1 mouse cellular context compared by ENCODE assay signal in the genomic region with DNA sequence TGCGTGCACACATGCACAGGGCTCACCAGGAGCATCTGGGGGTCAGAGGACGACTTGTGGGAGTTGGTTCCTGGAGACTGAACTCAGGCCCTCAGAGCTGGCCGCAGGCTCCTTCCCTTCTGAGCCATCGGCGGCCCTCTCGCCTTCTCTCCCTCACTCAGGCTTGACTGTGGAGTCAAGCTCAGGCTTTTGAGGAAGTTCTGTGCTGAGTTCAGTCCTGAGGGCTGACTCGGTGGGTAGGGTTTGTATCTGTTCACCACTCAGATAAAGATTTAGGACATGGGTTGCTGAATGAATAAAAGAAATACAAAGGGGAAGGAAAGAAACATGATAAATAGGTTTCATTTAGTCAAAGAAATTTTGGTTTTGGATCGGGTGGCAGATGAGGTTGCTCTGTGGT.
TF ChIP-seq lines count a peak whose summit lies in the region.

No protein-coding gene starts in this region.

TF ChIP-seq in MEL, 35 proteins besides CTCF, POLR2A, EP300 and RAD21:
- TF ChIP-seq GABPA (IDR thresholded peaks at IDR 0.05; ENCODE audit: low read depth, low read length) (no peak), NELFE (IDR thresholded peaks at IDR 0.05; ENCODE audit: low read depth, low read length) (0 out of 2 replicates have a peak, but pooled peaks have one; percentile 23), GATA1 (IDR thresholded peaks at IDR 0.05; ENCODE audit: low read depth, low read length) (peak; percentile 77), ZMIZ1 (IDR thresholded peaks at IDR 0.05; ENCODE audit: low read depth, low read length) (no peak), MAZ (IDR thresholded peaks at IDR 0.05; ENCODE audit: low read depth, low read length) (0 out of 2 replicates have a peak, but pooled peaks have one; percentile 71), BHLHE40 (IDR thresholded peaks at IDR 0.05; ENCODE audit: borderline replicate concordance, low read depth, low read length) (no peak), CHD2 (IDR thresholded peaks at IDR 0.05; ENCODE audit: low read length) (no peak), HCFC1 (IDR thresholded peaks at IDR 0.05; ENCODE audit: low read depth, low read length) (0 out of 2 replicates have a peak, but pooled peaks have one; percentile 48), UBTF (IDR thresholded peaks at IDR 0.05; ENCODE audit: borderline replicate concordance, insufficient read depth, low read depth, low read length) (0 out of 2 replicates have a peak, but pooled peaks have one; percentile 91), TAL1 (IDR thresholded peaks at IDR 0.05; ENCODE audit: low read length) (peak; percentile 30), MAFK (IDR thresholded peaks at IDR 0.05; ENCODE audit: borderline replicate concordance, low read depth, low read length) (no peak), JUND (IDR thresholded peaks at IDR 0.05; ENCODE audit: low read depth, low read length) (no peak), ETS1 (IDR thresholded peaks at IDR 0.05; ENCODE audit: low read depth, low read length) (peak; percentile 57; the same call in 1 of the 2 replicates), MXI1 (IDR thresholded peaks at IDR 0.05; ENCODE audit: low read depth, low read length) (no peak; the same call in 1 of the 2 replicates), USF1 (IDR thresholded peaks at IDR 0.05; ENCODE audit: low read depth, low read length) (no peak), KAT2A (conservative IDR thresholded peaks at IDR 0.05; ENCODE audit: low read depth, low read length) (no peak), POLR2AphosphoS2 (IDR thresholded peaks at IDR 0.05; ENCODE audit: low read length) (no peak), ZKSCAN1 (IDR thresholded peaks at IDR 0.05; ENCODE audit: low read depth, low read length) (peak; percentile 68), USF2 (IDR thresholded peaks at IDR 0.05; ENCODE audit: borderline replicate concordance in 1 of 2, insufficient read depth in 1 of 2, low read depth in 1 of 2, low read length in 2 of 2) (no peak), MEF2A (IDR thresholded peaks at IDR 0.05; ENCODE audit: extremely low read depth, insufficient replicate concordance, low read depth, low read length, poor library complexity, severe bottlenecking) (no peak), ZC3H11A (IDR thresholded peaks at IDR 0.05; ENCODE audit: low read depth, low read length) (0 out of 2 replicates have a peak, but pooled peaks have one; percentile 2), RCOR1 (IDR thresholded peaks at IDR 0.05; ENCODE audit: low read depth, low read length) (peak; percentile 88), MYC (IDR thresholded peaks at IDR 0.05; ENCODE audit: low read depth, low read length) (no peak), MAX (IDR thresholded peaks at IDR 0.05; ENCODE audit: low read length) (no peak), SIN3A (IDR thresholded peaks at IDR 0.05; ENCODE audit: low read length) (peak; percentile 79), POLR2AphosphoS5 (IDR thresholded peaks at IDR 0.05; ENCODE audit: borderline replicate concordance, low read depth, low read length) (no peak), ZNF384 (IDR thresholded peaks at IDR 0.05; ENCODE audit: low read depth, low read length) (0 out of 2 replicates have a peak, but pooled peaks have one; percentile 27), CHD1 (IDR thresholded peaks at IDR 0.05; ENCODE audit: low read depth, low read length) (no peak; the same call in 1 of the 2 replicates), MYB (IDR thresholded peaks at IDR 0.05; ENCODE audit: low read depth, low read length) (no peak), NRF1 (IDR thresholded peaks at IDR 0.05; ENCODE audit: insufficient read depth, low read depth, low read length, poor library complexity, severe bottlenecking) (no peak), TBP (IDR thresholded peaks at IDR 0.05; ENCODE audit: low read depth, low read length) (peak; percentile 81), ELF1 (IDR thresholded peaks at IDR 0.05; ENCODE audit: low read depth, low read length) (peak; percentile 54; the same call in 1 of the 2 replicates), SMC3 (IDR thresholded peaks at IDR 0.05; ENCODE audit: low read depth, low read length) (0 out of 2 replicates have a peak, but pooled peaks have one; percentile 14), TCF12 (IDR thresholded peaks at IDR 0.05; ENCODE audit: low read depth, low read length) (peak; percentile 45; the same call in 1 of the 2 replicates), E2F4 (IDR thresholded peaks at IDR 0.05; ENCODE audit: borderline replicate concordance, low read depth, low read length) (no peak)
TF ChIP-seq in MEL: peak in this region for 16.
